Mouse (Mus musculus): ENCODE data around the gene Uck1. TPM values are rescaled to one million over a fixed set of nuclear protein-coding genes. Genes with fewer than 3 reads are reported as not detected.

Uck1 gene
- polyA plus RNA-seq, 1 experiment from 2014 or later, result 68.1 TPM

- peaks cover 12% of the 10 kb centered on the region for H3K4me1 ChIP-seq
- H3K27ac ChIP-seq, result no peak overlapping the region
- H3K9me3 ChIP-seq, result no peaks in the 10 kb centered on the region
- no peak overlapping the region for H3K9ac ChIP-seq
- no peak for ATAC-seq (ENCODE audit: insufficient number of reproducible peaks, low FRiP score, low TSS enrichment, low read depth)
- H3K4me2 ChIP-seq, result no peak overlapping the region
- WGBS, result 78% methylated on average over 8 of the region's 8 CpGs
- no peak overlapping the region for H3K4me3 ChIP-seq
- peaks cover 57% of the 10 kb centered on the region for H3K36me3 ChIP-seq
- H3K27me3 ChIP-seq, result no peaks in the 10 kb centered on the region
Measured at GRCm38 (mm10) chr2:32294348-32294747, 34.4 kb upstream of the Uck1 start.

- Histone ChIP-seq H3K9me3 (no peaks in the 10 kb centered on the region), H3K36me3 (peaks cover 33% of the 10 kb centered on the region), H3K27me3 (no peaks in the 10 kb centered on the region), H3K4me1 (peaks cover 27% of the 10 kb centered on the region), H3K4me2 (peak overlapping the region; percentile 70), H3K9ac (no peak overlapping the region), H3K4me3 (peak overlapping the region; percentile 79), H3K27ac (no peak overlapping the region)
- no peak for ATAC-seq (ENCODE audit: insufficient number of reproducible peaks, low FRiP score, low TSS enrichment, low read depth)
Measured at GRCm38 (mm10) chr2:32289578-32289977, 29.6 kb upstream of the Uck1 start.

- peak overlapping the region; percentile 79 for H3K4me3 ChIP-seq
- H3K9me3 ChIP-seq, result no peaks in the 10 kb centered on the region
- H3K27me3 ChIP-seq, result no peaks in the 10 kb centered on the region
- H3K4me2 ChIP-seq, result peak overlapping the region; percentile 70
- WGBS, result 1% methylated on average over 29 of the region's 29 CpGs
- H3K36me3 ChIP-seq, result peaks cover 35% of the 10 kb centered on the region
- ATAC-seq (ENCODE audit: insufficient number of reproducible peaks, low FRiP score, low TSS enrichment, low read depth), result peak; percentile 40
- peak overlapping the region; percentile 75 for H3K9ac ChIP-seq
- peaks cover 21% of the 10 kb centered on the region for H3K4me1 ChIP-seq
- peak overlapping the region; percentile 82 for H3K27ac ChIP-seq
Measured at GRCm38 (mm10) chr2:32288371-32288931, 28.5 kb upstream of the Uck1 start.

GRCm38 (mm10) chr2:32287923-32288367 lies 28.0 kb upstream of the Uck1 start, which contains the start of gene Swi5:
TSS of gene Swi5 (minus strand) at chr2:32288075.
- Histone ChIP-seq H3K27me3 (no peaks in the 10 kb centered on the region), H3K9ac (peak within 1 kb of the TSS; percentile 84), H3K9me3 (no peaks in the 10 kb centered on the region), H3K27ac (peak within 1 kb of the TSS; percentile 83), H3K4me1 (peaks cover 21% of the 10 kb centered on the region), H3K4me3 (peak within 1 kb of the TSS; percentile 79), H3K4me2 (peak within 1 kb of the TSS; percentile 78), H3K36me3 (peaks cover 38% of the 10 kb centered on the region)
- peak; percentile 99 for ATAC-seq (ENCODE audit: insufficient number of reproducible peaks, low FRiP score, low TSS enrichment, low read depth)
- under 1% methylated on average over 38 of the region's 41 CpGs for WGBS

- peaks cover 21% of the 10 kb centered on the region for H3K4me1 ChIP-seq
- H3K4me3 ChIP-seq, result peak within 1 kb of the TSS; percentile 79
- no peaks in the 10 kb centered on the region for H3K9me3 ChIP-seq
- no peaks in the 10 kb centered on the region for H3K27me3 ChIP-seq
- under 1% methylated on average over 22 of the region's 23 CpGs for WGBS
- H3K4me2 ChIP-seq, result peak within 1 kb of the TSS; percentile 78
- peaks cover 38% of the 10 kb centered on the region for H3K36me3 ChIP-seq
- peak within 1 kb of the TSS; percentile 84 for H3K9ac ChIP-seq
- ATAC-seq (ENCODE audit: insufficient number of reproducible peaks, low FRiP score, low TSS enrichment, low read depth), result no peak; the same call in 1 of the 2 replicates
- H3K27ac ChIP-seq, result peak within 1 kb of the TSS; percentile 83
Measured at GRCm38 (mm10) chr2:32287334-32287840, 27.4 kb upstream of the Uck1 start, which contains the start of gene Golga2. TSS of gene Golga2 (plus strand) at chr2:32287384.

- no peak overlapping the region for H3K4me2 ChIP-seq
- H3K4me1 ChIP-seq, result peaks cover 12% of the 10 kb centered on the region
- H3K27me3 ChIP-seq, result no peaks in the 10 kb centered on the region
- no peak for ATAC-seq (ENCODE audit: insufficient number of reproducible peaks, low FRiP score, low TSS enrichment, low read depth)
- no peak overlapping the region for H3K4me3 ChIP-seq
- 91% methylated on average over 3 of the region's 3 CpGs for WGBS
- H3K36me3 ChIP-seq, result peaks cover 62% of the 10 kb centered on the region
- H3K27ac ChIP-seq, result no peak overlapping the region
- H3K9ac ChIP-seq, result no peak overlapping the region
- H3K9me3 ChIP-seq, result no peaks in the 10 kb centered on the region
Measured at GRCm38 (mm10) chr2:32283986-32284385, 24.0 kb upstream of the Uck1 start.

- no peak overlapping the region for H3K9ac ChIP-seq
- no peak overlapping the region for H3K27ac ChIP-seq
- peaks cover 75% of the 10 kb centered on the region for H3K36me3 ChIP-seq
- H3K4me3 ChIP-seq, result no peak overlapping the region
- peaks cover 8% of the 10 kb centered on the region for H3K4me1 ChIP-seq
- H3K9me3 ChIP-seq, result no peaks in the 10 kb centered on the region
- no peak overlapping the region for H3K4me2 ChIP-seq
- no peaks in the 10 kb centered on the region for H3K27me3 ChIP-seq
- ATAC-seq (ENCODE audit: insufficient number of reproducible peaks, low FRiP score, low TSS enrichment, low read depth), result no peak
- WGBS, result 83% methylated on average over 1 of the region's 1 CpGs
Measured at GRCm38 (mm10) chr2:32282727-32283126, 22.8 kb upstream of the Uck1 start.

GRCm38 (mm10) chr2:32282289-32282688 lies 22.3 kb upstream of the Uck1 start:
- H3K4me3 ChIP-seq, result no peak overlapping the region
- WGBS, result 91% methylated on average over 2 of the region's 2 CpGs

GRCm38 (mm10) chr2:32275823-32276222 lies 15.9 kb upstream of the Uck1 start:
- WGBS, result 57% methylated on average over 3 of the region's 3 CpGs
- H3K4me2 ChIP-seq, result no peak overlapping the region
- no peak overlapping the region for H3K4me3 ChIP-seq
- H3K27me3 ChIP-seq, result no peaks in the 10 kb centered on the region
- H3K4me1 ChIP-seq, result no peaks in the 10 kb centered on the region
- H3K9ac ChIP-seq, result no peak overlapping the region
- H3K9me3 ChIP-seq, result no peaks in the 10 kb centered on the region
- H3K27ac ChIP-seq, result no peak overlapping the region
- no peak for ATAC-seq (ENCODE audit: insufficient number of reproducible peaks, low FRiP score, low TSS enrichment, low read depth)
- peaks cover 40% of the 10 kb centered on the region for H3K36me3 ChIP-seq

More at GRCm38 (mm10) chr2:32282289-32282688, 22.3 kb upstream of the Uck1 start:
- H3K4me2 ChIP-seq, result no peak overlapping the region
- no peak overlapping the region for H3K27ac ChIP-seq
- no peaks in the 10 kb centered on the region for H3K9me3 ChIP-seq
- H3K9ac ChIP-seq, result no peak overlapping the region
- peaks cover 79% of the 10 kb centered on the region for H3K36me3 ChIP-seq
- no peak for ATAC-seq (ENCODE audit: insufficient number of reproducible peaks, low FRiP score, low TSS enrichment, low read depth)
- no peaks in the 10 kb centered on the region for H3K27me3 ChIP-seq
- H3K4me1 ChIP-seq, result peaks cover 8% of the 10 kb centered on the region

GRCm38 (mm10) chr2:32260635-32261034 lies 676 bp upstream of the Uck1 start:
- Histone ChIP-seq H3K4me3 (peak overlapping the region; percentile 90), H3K27ac (no peak overlapping the region), H3K4me2 (no peak overlapping the region), H3K9me3 (no peaks in the 10 kb centered on the region), H3K4me1 (peaks cover 14% of the 10 kb centered on the region), H3K9ac (no peak overlapping the region), H3K36me3 (peaks cover 24% of the 10 kb centered on the region), H3K27me3 (no peaks in the 10 kb centered on the region)
- 39% methylated on average over 4 of the region's 4 CpGs for WGBS
- ATAC-seq (ENCODE audit: insufficient number of reproducible peaks, low FRiP score, low TSS enrichment, low read depth), result no peak

- H3K27ac ChIP-seq, result 0 out of 2 replicates have a peak overlapping the region, but pooled peaks have one; percentile 38
- WGBS, result 52% methylated on average over 6 of the region's 6 CpGs
- peaks cover 33% of the 10 kb centered on the region for H3K36me3 ChIP-seq
- peak overlapping the region; percentile 90 for H3K4me3 ChIP-seq
- H3K4me1 ChIP-seq, result peaks cover 14% of the 10 kb centered on the region
- H3K27me3 ChIP-seq, result no peaks in the 10 kb centered on the region
- H3K4me2 ChIP-seq, result peak overlapping the region; percentile 70
- no peaks in the 10 kb centered on the region for H3K9me3 ChIP-seq
- ATAC-seq (ENCODE audit: insufficient number of reproducible peaks, low FRiP score, low TSS enrichment, low read depth), result no peak
- H3K9ac ChIP-seq, result peak overlapping the region; percentile 79
Measured at GRCm38 (mm10) chr2:32258887-32259533, 949 bp downstream of the Uck1 start.

GRCm38 (mm10) chr2:32256273-32256672 lies 3.7 kb downstream of the Uck1 start:
- Histone ChIP-seq H3K4me2 (no peak overlapping the region), H3K36me3 (peaks cover 61% of the 10 kb centered on the region), H3K4me1 (peaks cover 14% of the 10 kb centered on the region), H3K27ac (no peak overlapping the region), H3K27me3 (no peaks in the 10 kb centered on the region), H3K9ac (no peak overlapping the region), H3K9me3 (no peaks in the 10 kb centered on the region), H3K4me3 (no peak overlapping the region)
- 92% methylated on average over 11 of the region's 11 CpGs for WGBS
- no peak for ATAC-seq (ENCODE audit: insufficient number of reproducible peaks, low FRiP score, low TSS enrichment, low read depth)
